Mouse (Mus musculus): ENCODE results near the gene Itgb1. TPM values are rescaled to one million over a fixed set of nuclear protein-coding genes. Genes with fewer than 3 reads are reported as not detected.

Gene Itgb1
- polyA plus RNA-seq, 1 experiment from 2014 or later, result 487 TPM

DNA sequence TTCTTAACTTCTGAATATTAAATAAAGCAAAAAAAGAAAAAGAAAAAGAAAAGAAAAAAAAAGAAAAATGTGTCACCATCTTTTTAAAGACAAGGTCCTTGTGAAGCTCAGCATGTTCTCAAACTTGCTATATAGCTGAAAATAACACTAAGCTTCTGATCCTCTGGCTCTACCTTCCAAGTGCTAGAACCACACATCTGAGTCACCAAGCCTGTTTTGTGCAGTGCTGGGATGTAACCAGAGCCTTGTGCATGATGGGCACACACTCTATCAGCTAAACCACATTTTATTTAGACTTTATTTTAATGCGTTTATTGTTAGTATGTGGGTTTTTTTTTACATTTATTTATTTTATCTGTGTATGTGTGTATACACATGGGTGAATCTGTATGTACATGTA, 13.6 kb upstream of the Itgb1 start:
- H3K79me2 ChIP-seq (ENCODE audit: inconsistent target), result no peaks in the 10 kb centered on the region
- no peak overlapping the region for H3K27ac ChIP-seq
- no peaks in the 10 kb centered on the region for H3K36me3 ChIP-seq (ENCODE audit: inconsistent target)
- H3K4me3 ChIP-seq (ENCODE audit: inconsistent target), result no peak overlapping the region
- 100% methylated on average over 1 of the region's 1 CpGs for WGBS (ENCODE audit: missing documents)

DNA sequence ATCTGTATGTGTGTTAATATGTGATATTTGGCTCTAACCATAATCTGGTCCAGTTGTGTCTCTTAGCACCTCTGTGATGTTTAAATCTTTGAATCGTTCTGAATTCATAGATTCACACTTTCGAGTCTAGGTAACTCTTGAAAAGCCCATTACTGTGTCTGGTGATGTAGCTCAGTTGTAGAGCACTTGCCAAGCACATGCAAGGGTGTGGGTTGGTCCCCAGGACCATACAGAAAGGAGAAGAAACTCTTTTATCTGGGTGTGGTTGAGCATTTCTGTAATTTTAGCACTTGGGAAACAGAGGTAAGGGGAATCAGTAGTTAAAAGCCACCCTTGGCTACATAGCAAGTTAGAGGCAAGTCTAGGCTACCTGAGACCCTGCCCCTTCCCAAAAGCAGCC, 13.0 kb upstream of the Itgb1 start:
- Histone ChIP-seq H3K4me3 (ENCODE audit: inconsistent target) (no peak overlapping the region), H3K79me2 (ENCODE audit: inconsistent target) (no peaks in the 10 kb centered on the region), H3K36me3 (ENCODE audit: inconsistent target) (no peaks in the 10 kb centered on the region), H3K27ac (no peak overlapping the region)
- 92% methylated on average over 2 of the region's 2 CpGs for WGBS (ENCODE audit: missing documents)

- no peak overlapping the region for H3K27ac ChIP-seq
- H3K4me3 ChIP-seq (ENCODE audit: inconsistent target), result no peak overlapping the region
- no peaks in the 10 kb centered on the region for H3K79me2 ChIP-seq (ENCODE audit: inconsistent target)
- no peaks in the 10 kb centered on the region for H3K36me3 ChIP-seq (ENCODE audit: inconsistent target)
- 100% methylated on average over 1 of the region's 1 CpGs for WGBS (ENCODE audit: missing documents)
Measured at GRCm38 (mm10) chr8:128672950-128673349, 12.5 kb upstream of the Itgb1 start.

DNA sequence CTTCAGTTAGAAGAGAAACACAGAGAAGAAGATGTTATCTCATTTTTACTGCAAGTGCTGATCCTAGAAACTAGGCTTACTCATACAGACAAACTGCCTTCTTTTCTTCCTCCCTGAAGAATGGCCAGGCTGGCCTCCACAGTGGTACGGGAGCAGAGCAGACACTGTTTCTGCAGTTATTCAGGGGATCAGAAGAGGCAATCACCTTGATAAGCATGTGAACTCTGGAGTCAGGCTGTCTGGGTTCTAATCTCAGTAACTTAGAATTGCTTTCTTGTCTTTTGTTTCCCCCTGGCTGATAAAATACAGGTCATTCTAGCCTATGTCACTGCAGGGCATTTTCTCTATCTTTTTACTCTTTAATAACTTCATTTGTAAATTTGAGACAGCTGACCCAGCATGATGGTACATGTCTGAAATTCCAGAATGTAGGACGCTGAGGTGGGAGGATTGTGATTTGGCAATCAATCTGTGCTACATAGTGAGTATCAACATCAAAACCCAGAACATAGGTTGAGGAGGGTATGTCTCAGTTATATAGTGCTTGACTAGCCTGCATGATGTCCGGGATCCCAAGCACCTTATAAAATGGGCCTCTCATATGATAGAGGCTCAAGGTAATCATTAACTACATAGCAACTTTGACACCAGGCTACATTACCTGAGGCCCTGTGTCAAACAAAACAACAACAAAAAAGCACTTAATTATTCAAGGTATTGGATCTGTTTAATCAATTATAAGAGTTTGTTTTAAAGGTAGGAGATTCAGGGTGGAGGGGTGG, 9.4 kb upstream of the Itgb1 start:
- 94% methylated on average over 3 of the region's 3 CpGs for WGBS (ENCODE audit: missing documents)
- no peak overlapping the region for H3K27ac ChIP-seq

DNA sequence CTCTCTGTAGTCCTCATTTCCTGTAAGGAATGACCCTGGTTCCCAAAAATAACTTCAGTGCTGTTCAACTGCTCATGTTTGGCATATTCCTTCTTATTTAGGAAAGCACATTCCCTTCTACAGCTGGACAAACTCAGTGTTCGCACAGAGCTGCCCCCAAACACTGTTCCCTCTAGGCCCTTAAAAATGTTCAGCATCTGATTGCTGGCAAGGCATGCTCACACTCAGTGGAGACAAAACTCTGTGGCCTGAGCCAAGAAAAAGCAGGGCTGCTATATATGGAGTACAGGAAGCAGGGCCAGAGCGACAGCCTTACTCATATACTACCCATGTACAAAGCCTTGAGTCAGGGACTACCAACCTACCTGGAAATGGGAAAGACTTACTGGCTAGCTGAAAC, 5.5 kb upstream of the Itgb1 start:
- WGBS (ENCODE audit: missing documents), result 80% methylated on average over 2 of the region's 2 CpGs
- Histone ChIP-seq H3K36me3 (ENCODE audit: inconsistent target) (no peaks in the 10 kb centered on the region), H3K27ac (peak overlapping the region; percentile 92), H3K79me2 (ENCODE audit: inconsistent target) (no peaks in the 10 kb centered on the region), H3K4me3 (ENCODE audit: inconsistent target) (no peak overlapping the region)

More for the DNA sequence above, 9.4 kb upstream of the Itgb1 start:
- Histone ChIP-seq H3K79me2 (ENCODE audit: inconsistent target) (no peaks in the 10 kb centered on the region), H3K36me3 (ENCODE audit: inconsistent target) (no peaks in the 10 kb centered on the region), H3K4me3 (ENCODE audit: inconsistent target) (no peak overlapping the region)

GRCm38 (mm10) chr8:128680548-128681325, 4.7 kb upstream of the Itgb1 start:
- H3K27ac ChIP-seq, result peak overlapping the region; percentile 92
- no peak overlapping the region for H3K4me3 ChIP-seq (ENCODE audit: inconsistent target)
- WGBS (ENCODE audit: missing documents), result 67% methylated on average over 1 of the region's 2 CpGs
- no peaks in the 10 kb centered on the region for H3K36me3 ChIP-seq (ENCODE audit: inconsistent target)
- H3K79me2 ChIP-seq (ENCODE audit: inconsistent target), result no peaks in the 10 kb centered on the region

- 97% methylated on average over 3 of the region's 3 CpGs for WGBS (ENCODE audit: missing documents)
- no peaks in the 10 kb centered on the region for H3K36me3 ChIP-seq (ENCODE audit: inconsistent target)
- H3K79me2 ChIP-seq (ENCODE audit: inconsistent target), result peaks cover 9% of the 10 kb centered on the region
- no peak overlapping the region for H3K4me3 ChIP-seq (ENCODE audit: inconsistent target)
- no peak overlapping the region for H3K27ac ChIP-seq
Measured at GRCm38 (mm10) chr8:128681970-128682369, 3.5 kb upstream of the Itgb1 start.

- no peaks in the 10 kb centered on the region for H3K36me3 ChIP-seq (ENCODE audit: inconsistent target)
- peaks cover 38% of the 10 kb centered on the region for H3K79me2 ChIP-seq (ENCODE audit: inconsistent target)
- 23% methylated on average over 25 of the region's 25 CpGs for WGBS (ENCODE audit: missing documents)
- H3K27ac ChIP-seq, result peak overlapping the region; percentile 86
- peak overlapping the region; percentile 39 for H3K4me3 ChIP-seq (ENCODE audit: inconsistent target)
Measured at GRCm38 (mm10) chr8:128684609-128685506, 596 bp upstream of the Itgb1 start.

GRCm38 (mm10) chr8:128686429-128686990, 1.1 kb downstream of the Itgb1 start:
- 5% methylated on average over 2 of the region's 2 CpGs for WGBS (ENCODE audit: missing documents)
- Histone ChIP-seq H3K27ac (peak overlapping the region; percentile 55), H3K79me2 (ENCODE audit: inconsistent target) (peaks cover 54% of the 10 kb centered on the region), H3K4me3 (ENCODE audit: inconsistent target) (peak overlapping the region; percentile 64), H3K36me3 (ENCODE audit: inconsistent target) (no peaks in the 10 kb centered on the region)

DNA sequence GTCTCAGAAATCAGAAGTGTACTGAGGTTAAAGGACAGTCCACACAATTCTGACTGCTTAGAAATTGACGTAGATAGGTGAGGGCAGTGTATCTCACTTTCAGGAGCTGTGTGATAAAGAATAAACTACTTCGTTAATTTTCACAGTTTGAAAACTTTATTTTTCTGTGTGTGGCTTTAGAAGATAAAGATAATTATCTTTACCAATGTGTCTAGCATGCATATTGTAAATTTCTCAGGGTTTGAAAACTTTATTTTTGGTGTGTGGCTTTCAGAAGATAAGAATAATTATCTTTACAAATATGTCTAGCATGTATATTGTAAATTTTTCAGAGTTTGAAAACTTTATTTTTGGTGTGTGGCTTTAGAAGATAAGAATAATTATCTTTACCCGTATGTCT, 3.2 kb downstream of the Itgb1 start:
- no peaks in the 10 kb centered on the region for H3K36me3 ChIP-seq (ENCODE audit: inconsistent target)
- no peak overlapping the region for H3K27ac ChIP-seq
- 86% methylated on average over 3 of the region's 3 CpGs for WGBS (ENCODE audit: missing documents)
- H3K79me2 ChIP-seq (ENCODE audit: inconsistent target), result peaks cover 76% of the 10 kb centered on the region
- no peak overlapping the region for H3K4me3 ChIP-seq (ENCODE audit: inconsistent target)

- H3K4me3 ChIP-seq (ENCODE audit: inconsistent target), result no peak overlapping the region
- WGBS (ENCODE audit: missing documents), result 100% methylated on average over 1 of the region's 1 CpGs
- H3K27ac ChIP-seq, result no peak overlapping the region
- H3K79me2 ChIP-seq (ENCODE audit: inconsistent target), result peaks cover 90% of the 10 kb centered on the region
- no peaks in the 10 kb centered on the region for H3K36me3 ChIP-seq (ENCODE audit: inconsistent target)
Measured at GRCm38 (mm10) chr8:128690056-128690455, 4.6 kb downstream of the Itgb1 start.

DNA sequence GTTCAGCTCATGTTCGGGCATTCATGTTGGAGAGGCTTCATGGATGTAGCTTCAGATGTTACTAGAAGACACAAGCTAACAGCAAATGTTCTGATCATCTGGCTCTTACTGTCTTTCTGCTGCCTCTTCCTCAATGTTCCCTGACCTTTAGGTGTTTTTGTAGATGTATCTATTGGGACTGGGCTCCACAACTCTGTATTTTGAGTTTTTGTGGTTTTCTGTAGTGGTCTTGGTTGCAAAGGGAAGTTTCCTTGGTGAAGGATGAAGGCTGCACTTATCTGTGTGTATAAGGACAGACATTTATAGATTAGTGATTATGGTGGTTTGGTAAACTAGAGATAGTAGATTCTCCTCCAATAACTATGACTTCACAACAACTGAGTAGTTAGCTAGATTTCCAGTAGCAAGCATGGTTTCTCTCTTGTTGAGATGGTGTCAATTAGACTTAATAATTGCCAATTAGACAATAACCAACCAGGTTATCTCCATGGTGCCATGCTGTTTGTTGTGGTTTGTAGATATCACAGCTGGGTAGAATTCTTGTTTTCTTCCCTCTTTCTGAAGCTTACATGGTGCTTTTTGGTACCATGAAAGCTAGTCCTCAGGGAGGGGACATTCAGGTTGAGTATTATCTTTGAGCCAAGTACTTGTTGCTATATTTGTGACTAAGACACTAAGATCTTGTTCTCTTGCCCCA, 11.4 kb downstream of the Itgb1 start:
- Histone ChIP-seq H3K27ac (no peak overlapping the region), H3K36me3 (ENCODE audit: inconsistent target) (no peaks in the 10 kb centered on the region), H3K79me2 (ENCODE audit: inconsistent target) (peaks cover 100% of the 10 kb centered on the region), H3K4me3 (ENCODE audit: inconsistent target) (no peak overlapping the region)
- 100% methylated on average over 1 of the region's 1 CpGs for WGBS (ENCODE audit: missing documents)

- no peak overlapping the region for H3K4me3 ChIP-seq (ENCODE audit: inconsistent target)
- no peaks in the 10 kb centered on the region for H3K36me3 ChIP-seq (ENCODE audit: inconsistent target)
- H3K79me2 ChIP-seq (ENCODE audit: inconsistent target), result peaks cover 100% of the 10 kb centered on the region
- WGBS (ENCODE audit: missing documents), result 92% methylated on average over 3 of the region's 3 CpGs
- H3K27ac ChIP-seq, result no peak overlapping the region
Measured at GRCm38 (mm10) chr8:128697945-128698344, 12.5 kb downstream of the Itgb1 start.

DNA sequence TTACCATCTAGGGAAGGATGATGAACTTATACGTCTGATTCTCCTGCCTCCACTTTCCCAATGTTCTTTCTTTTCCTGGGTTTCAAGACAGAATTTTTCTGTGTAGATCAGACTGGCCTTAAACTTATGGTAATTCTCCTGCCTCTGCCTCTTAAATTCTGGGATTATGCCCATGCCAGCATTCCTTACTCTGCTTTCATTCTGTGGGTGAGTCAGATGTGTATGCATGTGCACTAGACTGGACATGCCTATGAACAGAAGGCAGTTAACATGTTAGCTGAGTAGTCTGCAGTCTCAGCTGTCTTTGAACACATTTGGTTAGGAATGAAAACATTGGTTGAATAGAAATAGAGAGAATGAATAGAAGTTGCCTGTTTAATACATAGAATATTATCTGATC, 18.9 kb downstream of the Itgb1 start:
- H3K27ac ChIP-seq, result no peak overlapping the region
- H3K4me3 ChIP-seq (ENCODE audit: inconsistent target), result no peak overlapping the region
- peaks cover 24% of the 10 kb centered on the region; the same call in 1 of the 2 replicates for H3K36me3 ChIP-seq (ENCODE audit: inconsistent target)
- H3K79me2 ChIP-seq (ENCODE audit: inconsistent target), result peaks cover 99% of the 10 kb centered on the region
- 92% methylated on average over 1 of the region's 1 CpGs for WGBS (ENCODE audit: missing documents)
